Mouse (Mus musculus): Measurements from ENCODE around the gene Pdf. TPM values are rescaled to one million over a fixed set of nuclear protein-coding genes. Genes with fewer than 3 reads are reported as not detected.

Pdf gene
- polyA plus RNA-seq, 2 experiments, result 8.4 to 11.8 TPM

- no peak overlapping the region for H3K4me3 ChIP-seq (ENCODE audit: insufficient read depth in 1 of 2, low read depth in 2 of 2, low read length in 2 of 2)
- H3K9me3 ChIP-seq (ENCODE audit: control insufficient read depth, low read length), result no peaks in the 10 kb centered on the region
- no peak overlapping the region for H3K4me2 ChIP-seq (ENCODE audit: low read depth)
- no peaks in the 10 kb centered on the region for H3K4me1 ChIP-seq (replicated peaks; ENCODE audit: control insufficient read depth in 2 of 2, insufficient read depth in 2 of 2, low read length in 1 of 2)
- 64% methylated on average over 2 of the region's 2 CpGs for WGBS (ENCODE audit: insufficient replicate concordance)
- no peak for ATAC-seq (ENCODE audit: insufficient read depth)
- H3K27ac ChIP-seq, result no peak overlapping the region
- no peak for DNase-seq (ENCODE audit: low read depth in 3 of 3, low spot score in 3 of 3)
- TF ChIP-seq CTCF (IDR thresholded peaks at IDR 0.05; ENCODE audit: low read depth) (no peak), EP300 (IDR thresholded peaks at IDR 0.05; ENCODE audit: low read depth) (no peak)
- no peaks in the 10 kb centered on the region for H3K27me3 ChIP-seq (ENCODE audit: control insufficient read depth, insufficient read depth, low read length)
- no peaks in the 10 kb centered on the region for H3K36me3 ChIP-seq (replicated peaks; ENCODE audit: control insufficient read depth, insufficient read depth, low read depth)
- no peak overlapping the region for H3K9ac ChIP-seq (replicated peaks)
Observed at GRCm38 (mm10) chr8:107012666-107013065, 35.7 kb downstream of the Pdf start.

- no peaks in the 10 kb centered on the region for H3K4me1 ChIP-seq (replicated peaks; ENCODE audit: control insufficient read depth in 2 of 2, insufficient read depth in 2 of 2, low read length in 1 of 2)
- no peaks in the 10 kb centered on the region for H3K27me3 ChIP-seq (ENCODE audit: control insufficient read depth, insufficient read depth, low read length)
- no peak overlapping the region for H3K27ac ChIP-seq
- H3K4me2 ChIP-seq (ENCODE audit: low read depth), result no peak overlapping the region
- H3K4me3 ChIP-seq (ENCODE audit: insufficient read depth in 1 of 2, low read depth in 2 of 2, low read length in 2 of 2), result no peak overlapping the region
- TF ChIP-seq EP300 (IDR thresholded peaks at IDR 0.05; ENCODE audit: low read depth) (no peak), CTCF (IDR thresholded peaks at IDR 0.05; ENCODE audit: low read depth) (no peak)
- ATAC-seq (ENCODE audit: insufficient read depth) (no peak), DNase-seq (ENCODE audit: low read depth in 3 of 3, low spot score in 3 of 3) (no peak)
- 63% methylated on average over 3 of the region's 3 CpGs for WGBS (ENCODE audit: insufficient replicate concordance)
- no peaks in the 10 kb centered on the region for H3K9me3 ChIP-seq (ENCODE audit: control insufficient read depth, low read length)
- no peak overlapping the region for H3K9ac ChIP-seq (replicated peaks)
- H3K36me3 ChIP-seq (replicated peaks; ENCODE audit: control insufficient read depth, insufficient read depth, low read depth), result no peaks in the 10 kb centered on the region
Observed at GRCm38 (mm10) chr8:107007795-107008194, 40.6 kb downstream of the Pdf start.

- no peaks in the 10 kb centered on the region for H3K27me3 ChIP-seq (ENCODE audit: control insufficient read depth, insufficient read depth, low read length)
- no peak overlapping the region for H3K9ac ChIP-seq (replicated peaks)
- H3K36me3 ChIP-seq (replicated peaks; ENCODE audit: control insufficient read depth, insufficient read depth, low read depth), result no peaks in the 10 kb centered on the region
- no peak overlapping the region for H3K4me3 ChIP-seq (ENCODE audit: insufficient read depth in 1 of 2, low read depth in 2 of 2, low read length in 2 of 2)
- H3K27ac ChIP-seq, result no peak overlapping the region
- DNase-seq (ENCODE audit: low read depth in 3 of 3, low spot score in 3 of 3) (peak; percentile 44 to 55 (median 49)), ATAC-seq (ENCODE audit: insufficient read depth) (peak; percentile 37; the same call in 1 of the 2 replicates)
- no peaks in the 10 kb centered on the region for H3K4me1 ChIP-seq (replicated peaks; ENCODE audit: control insufficient read depth in 2 of 2, insufficient read depth in 2 of 2, low read length in 1 of 2)
- 23% methylated on average over 5 of the region's 5 CpGs for WGBS (ENCODE audit: insufficient replicate concordance)
- no peaks in the 10 kb centered on the region for H3K9me3 ChIP-seq (ENCODE audit: control insufficient read depth, low read length)
- H3K4me2 ChIP-seq (ENCODE audit: low read depth), result no peak overlapping the region
- TF ChIP-seq EP300 (IDR thresholded peaks at IDR 0.05; ENCODE audit: low read depth), result no peak
- TF ChIP-seq CTCF (IDR thresholded peaks at IDR 0.05; ENCODE audit: low read depth), result peak; percentile 97
Observed at GRCm38 (mm10) chr8:107002532-107002931, 45.9 kb downstream of the Pdf start.

GRCm38 (mm10) chr8:106999068-106999467 is 49.3 kb downstream of the Pdf start:
- Histone ChIP-seq H3K4me2 (ENCODE audit: low read depth) (no peak overlapping the region), H3K9me3 (ENCODE audit: control insufficient read depth, low read length) (no peaks in the 10 kb centered on the region), H3K27me3 (ENCODE audit: control insufficient read depth, insufficient read depth, low read length) (no peaks in the 10 kb centered on the region), H3K27ac (no peak overlapping the region), H3K4me1 (replicated peaks; ENCODE audit: control insufficient read depth in 2 of 2, insufficient read depth in 2 of 2, low read length in 1 of 2) (no peaks in the 10 kb centered on the region), H3K4me3 (ENCODE audit: insufficient read depth in 1 of 2, low read depth in 2 of 2, low read length in 2 of 2) (no peak overlapping the region), H3K9ac (replicated peaks) (no peak overlapping the region), H3K36me3 (replicated peaks; ENCODE audit: control insufficient read depth, insufficient read depth, low read depth) (no peaks in the 10 kb centered on the region)
- ATAC-seq (ENCODE audit: insufficient read depth) (no peak), DNase-seq (ENCODE audit: low read depth in 3 of 3, low spot score in 3 of 3) (no peak)
- 86% methylated on average over 1 of the region's 1 CpGs for WGBS (ENCODE audit: insufficient replicate concordance)
- no peak for TF ChIP-seq CTCF (IDR thresholded peaks at IDR 0.05; ENCODE audit: low read depth)
- no peak for TF ChIP-seq EP300 (IDR thresholded peaks at IDR 0.05; ENCODE audit: low read depth)

GRCm38 (mm10) chr8:106997416-106997815 is 51.0 kb downstream of the Pdf start:
- Histone ChIP-seq H3K36me3 (replicated peaks; ENCODE audit: control insufficient read depth, insufficient read depth, low read depth) (no peaks in the 10 kb centered on the region), H3K27ac (no peak overlapping the region), H3K4me1 (replicated peaks; ENCODE audit: control insufficient read depth in 2 of 2, insufficient read depth in 2 of 2, low read length in 1 of 2) (no peaks in the 10 kb centered on the region), H3K4me2 (ENCODE audit: low read depth) (no peak overlapping the region), H3K27me3 (ENCODE audit: control insufficient read depth, insufficient read depth, low read length) (no peaks in the 10 kb centered on the region), H3K4me3 (ENCODE audit: insufficient read depth in 1 of 2, low read depth in 2 of 2, low read length in 2 of 2) (no peak overlapping the region), H3K9me3 (ENCODE audit: control insufficient read depth, low read length) (no peaks in the 10 kb centered on the region), H3K9ac (replicated peaks) (no peak overlapping the region)
- 66% methylated on average over 4 of the region's 4 CpGs for WGBS (ENCODE audit: insufficient replicate concordance)
- ATAC-seq (ENCODE audit: insufficient read depth) (no peak), DNase-seq (ENCODE audit: low read depth in 3 of 3, low spot score in 3 of 3) (no peak)
- TF ChIP-seq EP300 (IDR thresholded peaks at IDR 0.05; ENCODE audit: low read depth) (no peak), CTCF (IDR thresholded peaks at IDR 0.05; ENCODE audit: low read depth) (no peak)

Measured in liver, embryonic 14.5 days (tissue).